Mouse (Mus musculus): Measurements from ENCODE around the gene Palm. TPM values are rescaled to one million over a fixed set of nuclear protein-coding genes. Genes with fewer than 3 reads are reported as not detected.

The Palm gene
- polyA plus RNA-seq (2014; fragmentation: Nextera tagmentation; extraction: Ambion mirVana): 66.6 and 70.1 TPM in 2 replicates

DNA sequence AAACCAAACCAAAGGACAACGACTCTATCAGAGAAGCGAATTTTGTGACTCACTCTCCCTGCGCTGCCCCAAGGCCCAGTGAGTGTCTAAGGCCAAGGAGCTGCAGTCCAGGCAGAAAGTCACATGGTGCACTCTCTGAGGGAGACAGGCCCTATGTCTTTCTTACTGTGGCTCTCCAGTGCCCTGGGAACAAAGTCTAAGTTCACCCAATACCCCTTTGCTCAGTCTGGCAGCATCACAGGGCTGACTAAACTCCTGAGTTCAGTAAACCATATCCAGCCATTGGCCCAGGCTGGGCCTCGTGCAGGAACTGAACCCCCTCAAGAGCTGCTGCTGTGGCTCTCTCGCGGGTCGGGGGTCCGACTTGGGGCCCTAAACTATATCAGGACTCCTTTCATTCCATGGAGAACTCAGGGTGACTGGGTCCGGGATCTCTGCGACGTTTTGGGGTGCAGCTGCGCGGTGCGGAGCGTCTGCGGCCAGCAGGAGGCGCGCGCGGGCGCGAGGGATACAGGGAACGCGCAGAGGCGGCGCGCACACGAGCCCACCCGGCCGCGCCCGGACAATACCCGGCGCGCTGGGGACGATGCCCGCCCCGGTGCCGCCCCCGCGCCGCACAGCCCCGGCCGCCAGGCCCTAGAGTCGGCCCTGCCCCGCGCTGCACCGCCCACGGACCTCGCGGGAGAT lies at the start of gene Palm:
Gene Palm (plus strand): TSS at position 522 of the 687 bp plus-strand sequence.
- Histone ChIP-seq H3K36me3 (ENCODE audit: control insufficient read depth, insufficient read depth, low read length) (no peaks in the 10 kb centered on the region), H3K27ac (ENCODE audit: low read depth, low read length) (peak within 1 kb of the TSS; percentile 42), H3K27me3 (ENCODE audit: control insufficient read depth, insufficient read depth, low read length) (no peaks in the 10 kb centered on the region), H3K4me3 (ENCODE audit: low read depth, low read length) (peak within 1 kb of the TSS; percentile 87), H3K9ac (ENCODE audit: low read depth, low read length) (peak within 1 kb of the TSS; percentile 94), H3K9me3 (replicated peaks; ENCODE audit: control insufficient read depth, low read length) (no peaks in the 10 kb centered on the region), H3K4me2 (peak within 1 kb of the TSS; percentile 93), H3K4me1 (ENCODE audit: control insufficient read depth, insufficient read depth, low read length) (peaks cover 10% of the 10 kb centered on the region)
- WGBS (ENCODE audit: insufficient replicate concordance): 4% methylated on average over 51 of the region's 51 CpGs
- peak; percentile 70 for ATAC-seq (replicated peaks; ENCODE audit: insufficient number of reproducible peaks, low FRiP score, low TSS enrichment)

DNA sequence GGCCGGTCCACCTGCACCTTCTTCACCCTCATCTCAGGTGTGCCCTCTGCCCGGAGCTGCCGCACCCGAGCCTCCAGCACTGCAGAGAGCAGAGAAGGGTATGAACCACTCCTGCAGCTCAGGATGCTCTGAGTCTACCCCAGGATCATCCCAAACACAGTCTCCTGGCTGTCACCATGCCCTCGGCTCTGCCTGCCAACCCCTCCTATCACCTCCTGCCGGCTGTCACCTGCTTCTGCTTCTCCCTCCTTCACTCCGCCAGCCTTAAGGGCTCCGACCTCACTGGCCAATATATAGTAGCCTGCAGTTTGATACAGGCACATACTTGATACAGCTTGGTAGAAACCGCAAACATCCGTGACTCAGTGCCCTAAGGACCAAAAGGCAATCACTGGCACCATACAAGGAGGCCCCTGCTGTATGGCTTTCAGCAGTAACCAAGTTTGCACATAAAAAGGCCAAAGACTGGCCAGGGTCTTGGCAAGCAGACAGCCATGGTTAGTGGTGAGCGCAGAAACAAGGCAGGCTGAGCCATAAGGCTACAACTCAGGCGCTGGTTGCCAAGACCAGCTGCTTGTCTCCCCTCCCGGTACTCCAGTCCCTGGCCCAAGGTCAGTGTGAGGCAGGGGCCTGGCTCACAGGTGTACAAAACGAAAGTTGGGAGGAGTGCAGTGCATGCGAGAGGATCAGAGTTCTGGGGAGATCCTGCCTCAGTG lies 49.6 kb upstream of the Palm start:
- WGBS (ENCODE audit: insufficient replicate concordance): 95% methylated on average over 15 of the region's 15 CpGs
- H3K27me3 ChIP-seq (ENCODE audit: control insufficient read depth, insufficient read depth, low read length): no peaks in the 10 kb centered on the region
- no peak overlapping the region for H3K9ac ChIP-seq (ENCODE audit: low read depth, low read length)
- H3K36me3 ChIP-seq (ENCODE audit: control insufficient read depth, insufficient read depth, low read length): peaks cover 45% of the 10 kb centered on the region
- no peak for ATAC-seq (replicated peaks; ENCODE audit: insufficient number of reproducible peaks, low FRiP score, low TSS enrichment)
- H3K4me1 ChIP-seq (ENCODE audit: control insufficient read depth, insufficient read depth, low read length): peaks cover 7% of the 10 kb centered on the region
- H3K4me3 ChIP-seq (ENCODE audit: low read depth, low read length): no peak overlapping the region
- H3K4me2 ChIP-seq: no peak overlapping the region
- no peak overlapping the region for H3K27ac ChIP-seq (ENCODE audit: low read depth, low read length)
- peaks cover 27% of the 10 kb centered on the region for H3K9me3 ChIP-seq (replicated peaks; ENCODE audit: control insufficient read depth, low read length)

DNA sequence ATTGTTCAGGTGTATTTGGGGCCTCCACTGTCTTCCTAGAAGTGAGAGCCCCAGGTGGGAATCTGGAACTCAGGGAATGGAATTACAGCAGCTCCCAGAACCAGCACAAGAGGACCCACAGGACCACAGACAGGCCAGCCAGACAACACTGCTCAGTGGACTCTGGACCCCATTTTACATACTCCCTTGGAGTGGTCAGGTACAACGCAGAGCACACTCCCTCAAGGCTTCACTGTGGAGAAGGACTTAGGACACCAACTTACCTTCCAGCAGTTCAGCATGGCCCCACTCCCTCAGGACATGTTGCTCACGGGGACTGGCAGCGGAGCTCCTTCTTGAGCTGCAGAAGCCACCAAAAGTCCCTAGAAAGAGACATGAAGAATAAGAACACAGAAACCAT lies 48.0 kb upstream of the Palm start:
- H3K9ac ChIP-seq (ENCODE audit: low read depth, low read length): no peak overlapping the region
- H3K4me2 ChIP-seq: peak overlapping the region; percentile 81
- no peak overlapping the region for H3K4me3 ChIP-seq (ENCODE audit: low read depth, low read length)
- H3K27me3 ChIP-seq (ENCODE audit: control insufficient read depth, insufficient read depth, low read length): no peaks in the 10 kb centered on the region
- 92% methylated on average over 3 of the region's 3 CpGs for WGBS (ENCODE audit: insufficient replicate concordance)
- peaks cover 10% of the 10 kb centered on the region for H3K9me3 ChIP-seq (replicated peaks; ENCODE audit: control insufficient read depth, low read length)
- peaks cover 29% of the 10 kb centered on the region for H3K36me3 ChIP-seq (ENCODE audit: control insufficient read depth, insufficient read depth, low read length)
- no peak for ATAC-seq (replicated peaks; ENCODE audit: insufficient number of reproducible peaks, low FRiP score, low TSS enrichment)
- peaks cover 7% of the 10 kb centered on the region for H3K4me1 ChIP-seq (ENCODE audit: control insufficient read depth, insufficient read depth, low read length)
- H3K27ac ChIP-seq (ENCODE audit: low read depth, low read length): no peak overlapping the region

DNA sequence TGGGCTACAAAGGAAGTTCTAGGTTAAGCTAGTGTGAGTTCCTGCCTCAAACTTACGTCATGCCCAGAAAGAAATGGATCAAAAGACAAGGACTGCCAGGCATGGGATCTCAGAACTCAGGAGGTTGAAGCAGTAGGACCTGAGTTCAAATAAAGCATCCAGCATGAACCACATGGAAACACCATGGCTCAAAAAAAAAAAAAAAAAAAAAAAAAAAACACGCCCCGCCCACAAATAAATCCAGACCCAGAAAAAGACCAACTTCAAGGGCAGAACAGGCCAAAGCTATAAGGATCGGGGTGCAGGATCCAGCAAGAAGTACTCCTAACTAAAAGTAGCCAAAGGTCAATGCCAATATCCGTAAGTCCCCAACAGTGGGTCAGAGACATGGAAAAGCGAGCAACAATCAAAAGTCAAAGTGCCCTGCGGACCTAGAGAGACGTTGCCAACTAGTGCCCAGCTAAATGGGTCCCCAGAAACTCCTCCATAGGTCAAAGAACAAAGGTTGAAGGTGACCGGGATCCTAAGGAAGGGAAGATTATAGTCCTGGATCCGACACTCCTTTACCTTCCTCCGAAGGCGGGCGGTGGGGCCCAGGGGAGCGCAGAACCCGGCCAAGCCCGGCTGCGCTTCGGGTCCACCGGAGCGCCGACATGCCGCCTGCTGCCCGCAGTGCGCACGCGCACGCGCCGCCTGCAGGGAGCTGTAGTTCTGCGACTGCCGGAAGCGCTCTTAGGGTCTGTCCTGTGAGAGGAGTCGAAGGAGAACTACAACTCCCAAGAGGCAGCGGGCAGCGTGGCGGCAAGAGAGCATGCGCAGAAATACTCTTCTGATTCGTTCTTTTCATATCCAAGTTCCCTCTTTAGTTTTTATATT lies 47.2 kb upstream of the Palm start, which contains the start of gene Polrmt:
Gene Polrmt (minus strand): TSS at position 684 of the 876 bp plus-strand sequence.
- H3K9ac ChIP-seq (ENCODE audit: low read depth, low read length): peak within 1 kb of the TSS; percentile 73
- ATAC-seq (replicated peaks; ENCODE audit: insufficient number of reproducible peaks, low FRiP score, low TSS enrichment): peak; percentile 89
- H3K9me3 ChIP-seq (replicated peaks; ENCODE audit: control insufficient read depth, low read length): peaks cover 3% of the 10 kb centered on the region
- H3K36me3 ChIP-seq (ENCODE audit: control insufficient read depth, insufficient read depth, low read length): peaks cover 22% of the 10 kb centered on the region
- peak within 1 kb of the TSS; percentile 81 for H3K4me2 ChIP-seq
- H3K4me1 ChIP-seq (ENCODE audit: control insufficient read depth, insufficient read depth, low read length): peaks cover 7% of the 10 kb centered on the region
- H3K27ac ChIP-seq (ENCODE audit: low read depth, low read length): peak within 1 kb of the TSS; percentile 41; the same call in 1 of the 2 replicates
- H3K4me3 ChIP-seq (ENCODE audit: low read depth, low read length): peak within 1 kb of the TSS; percentile 64
- no peaks in the 10 kb centered on the region for H3K27me3 ChIP-seq (ENCODE audit: control insufficient read depth, insufficient read depth, low read length)
- WGBS (ENCODE audit: insufficient replicate concordance): 3% methylated on average over 38 of the region's 38 CpGs

GRCm38 (mm10) chr10:79746774-79747151 lies 46.6 kb upstream of the Palm start:
- Histone ChIP-seq H3K4me3 (ENCODE audit: low read depth, low read length) (no peak overlapping the region; the same call in 1 of the 2 replicates), H3K27me3 (ENCODE audit: control insufficient read depth, insufficient read depth, low read length) (no peaks in the 10 kb centered on the region), H3K27ac (ENCODE audit: low read depth, low read length) (0 out of 2 replicates have a peak overlapping the region, but pooled peaks have one; percentile 35), H3K4me2 (peak overlapping the region; percentile 81), H3K9ac (ENCODE audit: low read depth, low read length) (peak overlapping the region; percentile 58; the same call in 1 of the 2 replicates), H3K9me3 (replicated peaks; ENCODE audit: control insufficient read depth, low read length) (no peaks in the 10 kb centered on the region), H3K36me3 (ENCODE audit: control insufficient read depth, insufficient read depth, low read length) (peaks cover 16% of the 10 kb centered on the region), H3K4me1 (ENCODE audit: control insufficient read depth, insufficient read depth, low read length) (peaks cover 7% of the 10 kb centered on the region)
- 20% methylated on average over 6 of the region's 6 CpGs for WGBS (ENCODE audit: insufficient replicate concordance)
- ATAC-seq (replicated peaks; ENCODE audit: insufficient number of reproducible peaks, low FRiP score, low TSS enrichment): no peak

GRCm38 (mm10) chr10:79748496-79748895 lies 44.9 kb upstream of the Palm start:
- 70% methylated on average over 6 of the region's 6 CpGs for WGBS (ENCODE audit: insufficient replicate concordance)
- H3K36me3 ChIP-seq (ENCODE audit: control insufficient read depth, insufficient read depth, low read length): peaks cover 2% of the 10 kb centered on the region; the same call in 1 of the 2 replicates
- H3K9ac ChIP-seq (ENCODE audit: low read depth, low read length): no peak overlapping the region
- H3K4me1 ChIP-seq (ENCODE audit: control insufficient read depth, insufficient read depth, low read length): peaks cover 7% of the 10 kb centered on the region
- no peak overlapping the region for H3K27ac ChIP-seq (ENCODE audit: low read depth, low read length)
- H3K27me3 ChIP-seq (ENCODE audit: control insufficient read depth, insufficient read depth, low read length): no peaks in the 10 kb centered on the region
- H3K9me3 ChIP-seq (replicated peaks; ENCODE audit: control insufficient read depth, low read length): no peaks in the 10 kb centered on the region
- no peak for ATAC-seq (replicated peaks; ENCODE audit: insufficient number of reproducible peaks, low FRiP score, low TSS enrichment)
- no peak overlapping the region for H3K4me2 ChIP-seq
- no peak overlapping the region for H3K4me3 ChIP-seq (ENCODE audit: low read depth, low read length)

- Histone ChIP-seq H3K4me1 (ENCODE audit: control insufficient read depth, insufficient read depth, low read length) (peaks cover 7% of the 10 kb centered on the region; the same call in 1 of the 2 replicates), H3K9ac (ENCODE audit: low read depth, low read length) (0 out of 2 replicates have a peak within 1 kb of the TSS, but pooled peaks have one; percentile 28), H3K9me3 (replicated peaks; ENCODE audit: control insufficient read depth, low read length) (no peaks in the 10 kb centered on the region), H3K36me3 (ENCODE audit: control insufficient read depth, insufficient read depth, low read length) (peaks cover 21% of the 10 kb centered on the region), H3K4me3 (ENCODE audit: low read depth, low read length) (peak within 1 kb of the TSS; percentile 36), H3K27ac (ENCODE audit: low read depth, low read length) (no peak within 1 kb of the TSS), H3K4me2 (peak within 1 kb of the TSS; percentile 71), H3K27me3 (ENCODE audit: control insufficient read depth, insufficient read depth, low read length) (no peaks in the 10 kb centered on the region)
- ATAC-seq (replicated peaks; ENCODE audit: insufficient number of reproducible peaks, low FRiP score, low TSS enrichment): peak; percentile 73
- 2% methylated on average over 36 of the region's 36 CpGs for whole genome bisulfite sequencing (ENCODE audit: insufficient replicate concordance)
Measured at GRCm38 (mm10) chr10:79754856-79755516, 38.4 kb upstream of the Palm start, which contains the start of gene Fgf22. TSS of gene Fgf22 (plus strand) at chr10:79755076.

All from heart, embryonic 11.5 days (tissue).